Mouse (Mus musculus): ENCODE measurements around the gene Slc35d1. TPM values are rescaled to one million over a fixed set of nuclear protein-coding genes. Genes with fewer than 3 reads are reported as not detected.
A peak's percentile ranks its signal among the peaks of the same experiment; 100 is the strongest.

The Slc35d1 gene
- total and polyA plus RNA-seq, 3 experiments: 1.3 to 17.9 (median 9.4) TPM

DNA sequence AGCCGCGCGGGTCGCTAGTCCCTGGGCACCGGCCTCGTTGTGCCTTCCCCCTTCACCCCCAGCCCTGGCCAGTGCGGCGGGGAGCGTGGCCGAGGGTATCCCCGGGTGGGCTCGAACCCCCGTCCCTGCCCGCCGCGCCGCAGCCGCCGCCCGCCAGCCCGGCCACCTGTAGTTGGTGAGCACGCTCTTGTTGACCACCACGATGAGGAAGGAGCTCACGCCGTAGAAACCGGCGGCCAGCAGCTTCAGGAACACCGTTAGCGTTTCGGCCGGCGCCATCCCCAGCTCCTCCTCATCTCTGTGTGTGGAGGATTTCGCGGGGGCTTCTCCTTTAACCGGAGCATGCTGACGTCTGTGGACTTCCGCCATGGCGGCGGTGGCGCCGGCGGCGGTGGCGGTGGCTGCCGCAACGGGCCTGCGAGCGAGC is 453 bp downstream of the Slc35d1 start:
- DNase-seq (ENCODE audit: low spot score): peak; percentile 64
- peak; percentile 45; the same call in 1 of the 2 replicates for ATAC-seq (ENCODE audit: extremely low read depth, insufficient number of reproducible peaks, low FRiP score, poor library complexity, severe bottlenecking)
- Histone ChIP-seq H3K27me3 (ENCODE audit: insufficient read depth, low read length) (no peaks in the 10 kb centered on the region), H3K9me3 (replicated peaks) (no peaks in the 10 kb centered on the region), H3K4me3 (ENCODE audit: low read depth, low read length) (peak overlapping the region; percentile 92), H3K4me1 (ENCODE audit: insufficient read depth, low read depth, low read length) (peaks cover 35% of the 10 kb centered on the region), H3K36me3 (replicated peaks) (peaks cover 29% of the 10 kb centered on the region)
- TF ChIP-seq GATA1 (IDR thresholded peaks at IDR 0.05; ENCODE audit: borderline replicate concordance, low read length): no peak
- TF ChIP-seq TAL1 (conservative IDR thresholded peaks at IDR 0.05; ENCODE audit: low read depth, low read length): no peak
- no peak for TF ChIP-seq POLR2AphosphoS5 (IDR thresholded peaks at IDR 0.05; ENCODE audit: insufficient replicate concordance, low read depth, low read length)
- TF ChIP-seq GATA2 (IDR thresholded peaks at IDR 0.05; ENCODE audit: borderline replicate concordance, low read depth, low read length): no peak
- no peak for TF ChIP-seq CTCF (IDR thresholded peaks at IDR 0.05; ENCODE audit: low read depth, low read length)

DNA sequence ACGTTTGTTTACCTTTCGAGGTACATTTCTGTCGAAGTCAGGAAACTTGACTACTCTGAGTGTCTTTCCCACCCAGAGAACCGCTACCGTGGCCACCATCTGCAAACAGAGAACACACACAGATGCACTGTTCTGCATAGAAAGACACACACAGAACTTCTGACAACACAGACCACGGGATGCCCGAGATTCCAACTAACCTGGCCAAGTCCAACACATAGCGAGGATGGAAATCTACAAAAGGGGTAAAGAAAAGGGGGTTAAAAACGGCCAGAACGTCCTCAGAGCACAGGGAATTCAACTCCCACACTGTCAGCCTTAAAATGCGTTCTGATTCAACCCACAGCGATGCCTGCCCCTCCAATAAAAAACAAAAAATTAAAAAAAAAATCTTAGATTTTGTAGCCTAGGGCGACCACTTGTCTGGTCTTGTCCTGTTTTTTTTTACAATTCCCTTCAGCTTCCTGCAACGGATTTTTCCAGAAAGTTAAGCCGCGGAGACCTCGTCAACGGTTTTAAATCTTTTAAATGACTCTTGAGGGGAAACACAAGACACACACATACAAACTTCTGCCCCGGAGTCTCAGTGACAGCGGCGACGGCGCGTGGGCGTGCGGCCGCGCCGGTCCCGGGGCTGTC is 986 bp downstream of the Slc35d1 start:
- TF ChIP-seq CTCF (IDR thresholded peaks at IDR 0.05; ENCODE audit: low read depth, low read length) (no peak), GATA2 (IDR thresholded peaks at IDR 0.05; ENCODE audit: borderline replicate concordance, low read depth, low read length) (no peak), TAL1 (conservative IDR thresholded peaks at IDR 0.05; ENCODE audit: low read depth, low read length) (no peak), POLR2AphosphoS5 (IDR thresholded peaks at IDR 0.05; ENCODE audit: insufficient replicate concordance, low read depth, low read length) (no peak), GATA1 (IDR thresholded peaks at IDR 0.05; ENCODE audit: borderline replicate concordance, low read length) (no peak)
- Histone ChIP-seq H3K4me3 (ENCODE audit: low read depth, low read length) (peak overlapping the region; percentile 92), H3K4me1 (ENCODE audit: insufficient read depth, low read depth, low read length) (peaks cover 38% of the 10 kb centered on the region), H3K36me3 (replicated peaks) (peaks cover 34% of the 10 kb centered on the region), H3K27me3 (ENCODE audit: insufficient read depth, low read length) (no peaks in the 10 kb centered on the region), H3K9me3 (replicated peaks) (no peaks in the 10 kb centered on the region)
- DNase-seq (ENCODE audit: low spot score): no peak
- ATAC-seq (ENCODE audit: extremely low read depth, insufficient number of reproducible peaks, low FRiP score, poor library complexity, severe bottlenecking): 0 out of 2 replicates have a peak, but pooled peaks have one; percentile 16

DNA sequence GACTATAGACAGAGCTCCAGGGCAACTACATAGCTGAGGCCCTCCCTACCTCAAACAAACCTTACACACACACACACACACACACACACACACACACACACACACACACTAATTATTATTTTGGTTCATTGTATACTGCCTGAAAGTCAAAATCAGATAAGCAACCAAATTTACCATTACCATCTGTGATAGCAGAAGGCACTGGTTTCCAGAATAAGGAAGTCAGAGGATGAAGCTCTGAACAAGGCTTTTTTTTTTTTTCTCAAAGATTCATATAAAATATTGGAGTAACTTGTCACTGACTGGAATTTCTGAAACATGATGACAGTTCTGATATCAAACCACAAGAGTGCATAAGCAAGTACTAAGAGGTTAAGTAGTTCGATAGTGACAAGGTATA is 6.4 kb downstream of the Slc35d1 start:
- Histone ChIP-seq H3K9me3 (replicated peaks) (no peaks in the 10 kb centered on the region), H3K4me1 (ENCODE audit: insufficient read depth, low read depth, low read length) (peaks cover 38% of the 10 kb centered on the region), H3K4me3 (ENCODE audit: low read depth, low read length) (no peak overlapping the region), H3K27me3 (ENCODE audit: insufficient read depth, low read length) (no peaks in the 10 kb centered on the region), H3K36me3 (replicated peaks) (peaks cover 70% of the 10 kb centered on the region)
- TF ChIP-seq TAL1 (conservative IDR thresholded peaks at IDR 0.05; ENCODE audit: low read depth, low read length): no peak
- no peak for TF ChIP-seq GATA1 (IDR thresholded peaks at IDR 0.05; ENCODE audit: borderline replicate concordance, low read length)
- TF ChIP-seq CTCF (IDR thresholded peaks at IDR 0.05; ENCODE audit: low read depth, low read length): no peak
- no peak for TF ChIP-seq GATA2 (IDR thresholded peaks at IDR 0.05; ENCODE audit: borderline replicate concordance, low read depth, low read length)
- no peak for TF ChIP-seq POLR2AphosphoS5 (IDR thresholded peaks at IDR 0.05; ENCODE audit: insufficient replicate concordance, low read depth, low read length)
- DNase-seq (ENCODE audit: low spot score) (no peak), ATAC-seq (ENCODE audit: extremely low read depth, insufficient number of reproducible peaks, low FRiP score, poor library complexity, severe bottlenecking) (peak; percentile 69)

DNA sequence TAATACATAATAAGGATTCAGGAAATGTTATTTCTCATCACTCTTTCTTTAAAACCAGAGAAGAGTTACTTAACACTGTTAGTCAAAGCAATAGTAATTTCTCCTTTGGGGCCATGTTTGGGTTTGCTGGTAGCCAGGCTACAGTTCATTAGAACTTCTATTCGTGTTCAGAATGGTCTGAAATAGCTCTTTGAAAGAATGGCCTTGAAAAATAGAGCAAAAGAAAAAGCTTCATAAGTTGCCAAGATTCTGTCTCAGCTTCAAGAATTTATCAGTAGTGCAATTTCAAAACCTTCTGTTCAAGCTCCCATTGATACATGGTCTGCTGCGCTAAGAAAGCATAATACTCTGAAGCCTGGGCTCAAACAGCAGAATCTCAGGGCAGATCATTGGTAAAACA is 11.3 kb downstream of the Slc35d1 start:
- no peak for DNase-seq (ENCODE audit: low spot score)
- Histone ChIP-seq H3K4me1 (ENCODE audit: insufficient read depth, low read depth, low read length) (peaks cover 19% of the 10 kb centered on the region), H3K27me3 (ENCODE audit: insufficient read depth, low read length) (no peaks in the 10 kb centered on the region), H3K36me3 (replicated peaks) (peaks cover 77% of the 10 kb centered on the region), H3K9me3 (replicated peaks) (no peaks in the 10 kb centered on the region), H3K4me3 (ENCODE audit: low read depth, low read length) (no peak overlapping the region)
- TF ChIP-seq POLR2AphosphoS5 (IDR thresholded peaks at IDR 0.05; ENCODE audit: insufficient replicate concordance, low read depth, low read length): no peak
- TF ChIP-seq TAL1 (conservative IDR thresholded peaks at IDR 0.05; ENCODE audit: low read depth, low read length): no peak
- TF ChIP-seq GATA2 (IDR thresholded peaks at IDR 0.05; ENCODE audit: borderline replicate concordance, low read depth, low read length): no peak
- no peak for TF ChIP-seq GATA1 (IDR thresholded peaks at IDR 0.05; ENCODE audit: borderline replicate concordance, low read length)
- no peak for TF ChIP-seq CTCF (IDR thresholded peaks at IDR 0.05; ENCODE audit: low read depth, low read length)
- no peak for ATAC-seq (ENCODE audit: extremely low read depth, insufficient number of reproducible peaks, low FRiP score, poor library complexity, severe bottlenecking)

DNA sequence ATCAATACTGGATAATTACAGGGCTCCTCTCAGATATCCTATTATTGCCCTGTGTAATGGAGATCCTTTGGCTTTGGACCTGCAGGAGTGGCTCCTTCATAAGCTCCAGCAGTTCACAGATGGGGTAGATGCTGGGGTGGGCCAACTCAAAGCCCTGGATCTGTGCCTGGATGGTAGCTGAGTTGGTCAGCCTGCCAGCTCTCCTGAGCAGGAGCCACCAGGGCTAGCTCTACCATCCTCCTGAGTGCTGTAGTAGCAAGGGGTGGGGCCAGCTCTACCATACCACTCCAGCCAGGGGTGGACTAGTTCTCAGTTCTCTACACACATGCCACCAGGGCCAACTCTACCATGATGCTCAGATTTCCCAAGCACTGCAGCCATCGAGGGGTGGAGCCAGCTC is 14.9 kb downstream of the Slc35d1 start:
- ATAC-seq (ENCODE audit: extremely low read depth, insufficient number of reproducible peaks, low FRiP score, poor library complexity, severe bottlenecking) (no peak), DNase-seq (ENCODE audit: low spot score) (no peak)
- Histone ChIP-seq H3K27me3 (ENCODE audit: insufficient read depth, low read length) (no peaks in the 10 kb centered on the region), H3K9me3 (replicated peaks) (no peaks in the 10 kb centered on the region), H3K4me1 (ENCODE audit: insufficient read depth, low read depth, low read length) (no peaks in the 10 kb centered on the region), H3K36me3 (replicated peaks) (peaks cover 75% of the 10 kb centered on the region), H3K4me3 (ENCODE audit: low read depth, low read length) (no peak overlapping the region)
- no peak for TF ChIP-seq GATA2 (IDR thresholded peaks at IDR 0.05; ENCODE audit: borderline replicate concordance, low read depth, low read length)
- TF ChIP-seq TAL1 (conservative IDR thresholded peaks at IDR 0.05; ENCODE audit: low read depth, low read length): no peak
- no peak for TF ChIP-seq GATA1 (IDR thresholded peaks at IDR 0.05; ENCODE audit: borderline replicate concordance, low read length)
- no peak for TF ChIP-seq CTCF (IDR thresholded peaks at IDR 0.05; ENCODE audit: low read depth, low read length)
- no peak for TF ChIP-seq POLR2AphosphoS5 (IDR thresholded peaks at IDR 0.05; ENCODE audit: insufficient replicate concordance, low read depth, low read length)

DNA sequence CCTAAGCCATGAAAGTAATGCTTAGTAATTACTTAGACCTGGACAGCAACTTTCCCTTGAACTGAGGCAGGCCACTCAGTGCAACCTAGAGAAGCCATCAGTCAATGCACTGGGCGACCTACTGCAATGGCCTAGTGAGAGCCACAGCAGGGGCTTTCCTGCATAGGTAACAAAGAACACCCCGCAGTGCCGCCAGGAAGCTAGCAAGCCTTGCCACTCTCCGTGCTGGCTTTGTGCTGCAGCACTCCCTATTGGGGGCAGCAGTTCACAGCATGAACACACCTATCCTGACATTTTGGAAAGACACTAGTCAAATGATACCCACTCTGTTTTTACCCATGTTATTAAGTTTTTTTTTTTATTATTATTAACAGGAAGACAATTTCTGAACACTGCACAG is 15.9 kb downstream of the Slc35d1 start:
- Histone ChIP-seq H3K4me3 (ENCODE audit: low read depth, low read length) (no peak overlapping the region), H3K36me3 (replicated peaks) (peaks cover 74% of the 10 kb centered on the region), H3K27me3 (ENCODE audit: insufficient read depth, low read length) (no peaks in the 10 kb centered on the region), H3K4me1 (ENCODE audit: insufficient read depth, low read depth, low read length) (no peaks in the 10 kb centered on the region), H3K9me3 (replicated peaks) (no peaks in the 10 kb centered on the region)
- DNase-seq (ENCODE audit: low spot score) (no peak), ATAC-seq (ENCODE audit: extremely low read depth, insufficient number of reproducible peaks, low FRiP score, poor library complexity, severe bottlenecking) (no peak)
- TF ChIP-seq CTCF (IDR thresholded peaks at IDR 0.05; ENCODE audit: low read depth, low read length): no peak
- TF ChIP-seq POLR2AphosphoS5 (IDR thresholded peaks at IDR 0.05; ENCODE audit: insufficient replicate concordance, low read depth, low read length): no peak
- TF ChIP-seq GATA1 (IDR thresholded peaks at IDR 0.05; ENCODE audit: borderline replicate concordance, low read length): no peak
- no peak for TF ChIP-seq GATA2 (IDR thresholded peaks at IDR 0.05; ENCODE audit: borderline replicate concordance, low read depth, low read length)
- TF ChIP-seq TAL1 (conservative IDR thresholded peaks at IDR 0.05; ENCODE audit: low read depth, low read length): no peak

Measured in G1E (cell line).